Mouse (Mus musculus): ENCODE measurements around the gene Sf3b1. TPM values are rescaled to one million over a fixed set of nuclear protein-coding genes. Genes with fewer than 3 reads are reported as not detected.

The Sf3b1 gene
- polyA plus RNA-seq, 1 experiment from 2014 or later: 117 TPM

DNA sequence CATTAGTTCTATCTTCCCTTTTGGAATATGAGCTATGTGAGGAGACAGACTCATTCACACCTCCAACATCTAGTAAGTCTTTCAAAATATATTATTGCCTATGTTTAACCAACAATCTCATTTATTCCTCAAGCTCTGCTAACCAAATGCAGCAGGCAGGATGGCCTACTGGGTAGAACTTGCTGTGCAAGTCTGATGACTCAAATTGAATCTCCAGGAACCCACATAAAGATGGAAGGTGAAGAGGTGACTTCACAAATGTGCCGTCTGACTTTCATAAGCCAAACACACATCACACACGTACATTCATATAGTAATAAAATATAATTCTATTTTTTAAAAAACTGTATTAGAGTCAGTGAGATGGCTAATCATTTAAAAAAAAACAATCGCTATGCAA, 24.4 kb upstream of the Sf3b1 start:
- peak overlapping the region; percentile 97 for H3K27ac ChIP-seq (ENCODE audit: low read depth)
- peak overlapping the region; percentile 66; the same call in 1 of the 2 replicates for H3K4me3 ChIP-seq (ENCODE audit: low read depth, low read length)
- peak overlapping the region; percentile 84 for H3K4me2 ChIP-seq (ENCODE audit: low read depth, low read length)
- DNase-seq: no peak
- no peak for ATAC-seq
- peaks cover 19% of the 10 kb centered on the region for H3K4me1 ChIP-seq (ENCODE audit: insufficient read depth)
- no peak overlapping the region for H3K9ac ChIP-seq (replicated peaks)
- TF ChIP-seq CTCF (IDR thresholded peaks at IDR 0.05; ENCODE audit: low read depth): no peak
- TF ChIP-seq EP300 (IDR thresholded peaks at IDR 0.05; ENCODE audit: low read depth): no peak
- H3K27me3 ChIP-seq (ENCODE audit: insufficient read depth, low read length): no peaks in the 10 kb centered on the region
- H3K36me3 ChIP-seq (replicated peaks; ENCODE audit: insufficient read depth, low read length): 0 out of 2 replicates have a peak, but pooled peaks cover 5% of the 10 kb centered on the region
- WGBS (ENCODE audit: insufficient replicate concordance): 80% methylated on average over 3 of the region's 3 CpGs
- H3K9me3 ChIP-seq (ENCODE audit: low read length): no peaks in the 10 kb centered on the region

DNA sequence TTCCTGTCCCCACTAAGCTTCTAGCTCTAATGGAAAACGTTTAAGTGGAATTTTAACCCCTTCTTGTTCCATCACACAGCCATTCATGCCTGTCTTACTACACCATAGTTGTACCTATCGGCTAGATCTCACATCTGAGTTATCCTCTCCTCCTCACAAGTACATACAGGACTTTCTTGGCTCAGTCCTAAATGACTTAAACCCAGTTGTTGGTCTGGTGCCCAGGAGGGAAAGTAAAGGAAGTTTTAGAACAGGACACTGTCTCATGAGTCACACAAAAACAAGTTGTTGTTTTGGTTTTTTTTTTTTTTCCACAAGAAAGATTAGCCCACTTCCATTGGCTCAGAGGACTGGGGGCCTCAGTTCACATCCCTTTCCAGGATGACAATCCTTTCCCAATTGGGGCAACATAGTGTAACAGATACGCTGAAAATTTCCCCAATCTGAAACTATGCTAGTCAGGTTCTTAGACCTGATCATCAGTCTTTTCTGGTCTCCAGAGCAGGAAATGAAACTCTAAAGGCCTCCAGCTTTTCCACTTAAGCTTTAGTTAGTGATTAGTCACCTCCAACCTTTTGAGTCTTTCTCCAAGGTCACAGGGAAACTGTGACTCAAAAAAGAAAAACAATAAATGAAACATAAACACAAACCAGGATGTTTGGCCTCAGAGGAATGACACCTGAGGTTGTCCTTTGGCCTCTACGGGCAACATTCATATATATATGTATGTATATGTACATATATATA, 21.7 kb upstream of the Sf3b1 start:
- DNase-seq (no peak), ATAC-seq (no peak)
- Histone ChIP-seq H3K9me3 (ENCODE audit: low read length) (no peaks in the 10 kb centered on the region), H3K4me3 (ENCODE audit: low read depth, low read length) (no peak overlapping the region), H3K36me3 (replicated peaks; ENCODE audit: insufficient read depth, low read length) (no peaks in the 10 kb centered on the region), H3K4me1 (ENCODE audit: insufficient read depth) (peaks cover 14% of the 10 kb centered on the region), H3K9ac (replicated peaks) (no peak overlapping the region), H3K27ac (ENCODE audit: low read depth) (no peak overlapping the region), H3K27me3 (ENCODE audit: insufficient read depth, low read length) (no peaks in the 10 kb centered on the region), H3K4me2 (ENCODE audit: low read depth, low read length) (no peak overlapping the region)
- TF ChIP-seq EP300 (IDR thresholded peaks at IDR 0.05; ENCODE audit: low read depth) (no peak), CTCF (IDR thresholded peaks at IDR 0.05; ENCODE audit: low read depth) (no peak)
- WGBS (ENCODE audit: insufficient replicate concordance): 66% methylated on average over 4 of the region's 4 CpGs

DNA sequence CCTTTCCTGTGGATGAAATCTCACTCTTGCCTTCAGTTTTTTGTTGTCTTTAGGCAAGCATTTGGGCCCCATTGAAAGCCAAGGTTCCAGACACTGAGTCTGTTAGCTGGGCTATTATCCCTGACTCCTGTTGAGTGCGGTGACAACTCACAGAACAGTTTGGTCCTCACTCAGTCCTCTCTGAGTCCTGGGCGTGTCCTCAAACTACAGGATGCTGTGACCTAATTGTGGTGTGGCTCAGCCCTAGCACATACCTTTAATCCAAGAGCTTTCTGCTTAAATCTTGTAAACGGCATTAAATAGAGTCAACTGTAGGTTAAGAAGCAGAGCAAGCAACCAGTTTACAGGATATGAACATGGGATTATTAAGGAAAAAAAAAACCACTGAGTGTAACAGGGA, 15.9 kb upstream of the Sf3b1 start:
- no peak overlapping the region for H3K4me2 ChIP-seq (ENCODE audit: low read depth, low read length)
- no peak overlapping the region for H3K4me3 ChIP-seq (ENCODE audit: low read depth, low read length)
- H3K9ac ChIP-seq (replicated peaks): no peak overlapping the region
- no peaks in the 10 kb centered on the region for H3K36me3 ChIP-seq (replicated peaks; ENCODE audit: insufficient read depth, low read length)
- TF ChIP-seq EP300 (IDR thresholded peaks at IDR 0.05; ENCODE audit: low read depth): no peak
- TF ChIP-seq CTCF (IDR thresholded peaks at IDR 0.05; ENCODE audit: low read depth): no peak
- 70% methylated on average over 3 of the region's 3 CpGs for WGBS (ENCODE audit: insufficient replicate concordance)
- H3K4me1 ChIP-seq (ENCODE audit: insufficient read depth): no peaks in the 10 kb centered on the region
- peaks cover 8% of the 10 kb centered on the region for H3K9me3 ChIP-seq (ENCODE audit: low read length)
- no peak overlapping the region for H3K27ac ChIP-seq (ENCODE audit: low read depth)
- H3K27me3 ChIP-seq (ENCODE audit: insufficient read depth, low read length): no peaks in the 10 kb centered on the region
- ATAC-seq (no peak), DNase-seq (no peak)

GRCm38 (mm10) chr1:55042246-55042645, 15.0 kb upstream of the Sf3b1 start:
- H3K4me3 ChIP-seq (ENCODE audit: low read depth, low read length): no peak overlapping the region
- WGBS (ENCODE audit: insufficient replicate concordance): 60% methylated on average over 1 of the region's 1 CpGs

GRCm38 (mm10) chr1:55041691-55042090, 14.4 kb upstream of the Sf3b1 start:
- no peak for TF ChIP-seq CTCF (IDR thresholded peaks at IDR 0.05; ENCODE audit: low read depth)
- TF ChIP-seq EP300 (IDR thresholded peaks at IDR 0.05; ENCODE audit: low read depth): no peak
- H3K27me3 ChIP-seq (ENCODE audit: insufficient read depth, low read length): no peaks in the 10 kb centered on the region
- no peak overlapping the region for H3K4me3 ChIP-seq (ENCODE audit: low read depth, low read length)
- WGBS (ENCODE audit: insufficient replicate concordance): 82% methylated on average over 4 of the region's 4 CpGs
- ATAC-seq (0 out of 2 replicates have a peak, but pooled peaks have one; percentile 25), DNase-seq (no peak)
- H3K27ac ChIP-seq (ENCODE audit: low read depth): no peak overlapping the region
- H3K9ac ChIP-seq (replicated peaks): no peak overlapping the region
- no peaks in the 10 kb centered on the region for H3K4me1 ChIP-seq (ENCODE audit: insufficient read depth)
- H3K4me2 ChIP-seq (ENCODE audit: low read depth, low read length): no peak overlapping the region
- H3K36me3 ChIP-seq (replicated peaks; ENCODE audit: insufficient read depth, low read length): no peaks in the 10 kb centered on the region
- peaks cover 8% of the 10 kb centered on the region for H3K9me3 ChIP-seq (ENCODE audit: low read length)

More at GRCm38 (mm10) chr1:55042246-55042645, 15.0 kb upstream of the Sf3b1 start:
- Histone ChIP-seq H3K9ac (replicated peaks) (no peak overlapping the region), H3K4me1 (ENCODE audit: insufficient read depth) (no peaks in the 10 kb centered on the region), H3K4me2 (ENCODE audit: low read depth, low read length) (no peak overlapping the region), H3K9me3 (ENCODE audit: low read length) (peaks cover 8% of the 10 kb centered on the region), H3K36me3 (replicated peaks; ENCODE audit: insufficient read depth, low read length) (no peaks in the 10 kb centered on the region), H3K27me3 (ENCODE audit: insufficient read depth, low read length) (no peaks in the 10 kb centered on the region), H3K27ac (ENCODE audit: low read depth) (no peak overlapping the region)
- TF ChIP-seq CTCF (IDR thresholded peaks at IDR 0.05; ENCODE audit: low read depth): peak; percentile 29; the same call in 1 of the 2 replicates
- no peak for TF ChIP-seq EP300 (IDR thresholded peaks at IDR 0.05; ENCODE audit: low read depth)
- DNase-seq (no peak), ATAC-seq (no peak)

GRCm38 (mm10) chr1:55039944-55040343, 12.7 kb upstream of the Sf3b1 start:
- no peaks in the 10 kb centered on the region for H3K4me1 ChIP-seq (ENCODE audit: insufficient read depth)
- 87% methylated on average over 1 of the region's 1 CpGs for WGBS (ENCODE audit: insufficient replicate concordance)
- no peak overlapping the region for H3K4me2 ChIP-seq (ENCODE audit: low read depth, low read length)
- no peak for ATAC-seq
- no peak for TF ChIP-seq CTCF (IDR thresholded peaks at IDR 0.05; ENCODE audit: low read depth)
- TF ChIP-seq EP300 (IDR thresholded peaks at IDR 0.05; ENCODE audit: low read depth): no peak
- no peak overlapping the region for H3K4me3 ChIP-seq (ENCODE audit: low read depth, low read length)
- no peak for DNase-seq
- H3K36me3 ChIP-seq (replicated peaks; ENCODE audit: insufficient read depth, low read length): no peaks in the 10 kb centered on the region
- H3K27me3 ChIP-seq (ENCODE audit: insufficient read depth, low read length): no peaks in the 10 kb centered on the region
- peaks cover 8% of the 10 kb centered on the region for H3K9me3 ChIP-seq (ENCODE audit: low read length)
- no peak overlapping the region for H3K9ac ChIP-seq (replicated peaks)
- H3K27ac ChIP-seq (ENCODE audit: low read depth): no peak overlapping the region

Data from liver, postnatal 0 days (tissue).